ENCODE assay signal across 8 mouse cellular contexts in the genomic region with DNA sequence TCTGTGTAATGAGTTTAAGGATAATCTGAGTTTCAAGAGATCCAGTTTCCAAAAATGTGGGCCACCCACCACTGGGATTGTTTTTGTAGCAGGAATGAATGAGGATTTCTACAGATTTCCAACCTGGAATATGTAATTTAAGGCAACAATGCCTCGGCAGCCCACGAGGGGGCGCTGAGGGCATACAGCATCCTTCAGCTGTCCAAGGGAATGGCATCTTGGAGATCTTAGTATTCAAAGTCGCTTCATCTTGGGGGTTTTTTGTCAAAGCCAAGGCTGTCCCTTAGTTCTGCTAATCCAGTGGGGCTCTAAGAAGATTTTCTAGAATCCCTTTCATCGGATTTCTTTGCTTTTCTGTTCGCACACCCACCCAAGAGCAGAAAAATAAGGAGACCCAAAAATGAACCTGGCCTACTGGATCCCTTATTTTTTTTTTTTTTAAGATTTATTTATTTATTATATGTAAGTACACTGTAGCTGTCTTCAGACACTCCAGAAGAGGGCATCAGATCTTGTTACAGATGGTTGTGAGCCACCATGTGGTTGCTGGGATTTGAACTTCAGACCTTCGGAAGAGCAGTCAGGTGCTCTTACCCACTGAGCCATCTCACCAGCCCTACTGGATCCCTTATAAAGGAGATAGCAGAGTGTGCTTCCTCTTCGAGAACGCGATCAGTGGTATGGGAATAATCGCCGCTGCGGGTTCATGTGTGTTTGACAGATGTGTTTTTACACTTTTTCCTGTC. TPM values are rescaled to one million over a fixed set of nuclear protein-coding genes. Genes with fewer than 3 reads are reported as not detected.
DNase-seq lines count a peak whose midpoint lies in the region; ATAC-seq and TF ChIP-seq lines count a peak whose summit lies in the region.

No protein-coding gene starts in this region.

- H3K4me3 ChIP-seq in kidney, embryonic 16.5 days (ENCODE audit: low read length) = no peak overlapping the region
- H3K4me3 ChIP-seq in hindbrain, postnatal 0 days (ENCODE audit: low read length) = no peak overlapping the region
- H3K4me3 ChIP-seq in limb, embryonic 14.5 days (replicated peaks; ENCODE audit: low read length) = no peak overlapping the region

- no peaks in the 10 kb centered on the region for H3K9me3 ChIP-seq in kidney, embryonic 16.5 days (ENCODE audit: low read length)
- H3K9me3 ChIP-seq in hindbrain, postnatal 0 days (ENCODE audit: low read length) = no peaks in the 10 kb centered on the region
- no peaks in the 10 kb centered on the region for H3K9me3 ChIP-seq in limb, embryonic 14.5 days (ENCODE audit: control insufficient read depth, low read length)

- H3K36me3 ChIP-seq in kidney, embryonic 16.5 days (ENCODE audit: insufficient read depth, low read length) = peaks cover 25% of the 10 kb centered on the region
- peaks cover 18% of the 10 kb centered on the region for H3K36me3 ChIP-seq in hindbrain, postnatal 0 days (ENCODE audit: insufficient read depth, low read length)
- H3K36me3 ChIP-seq in limb, embryonic 14.5 days (ENCODE audit: control insufficient read depth, insufficient read depth, low read length) = peaks cover 20% of the 10 kb centered on the region

- no peak for TF ChIP-seq POLR2A in limb, embryonic 14.5 days (IDR thresholded peaks at IDR 0.05; ENCODE audit: borderline replicate concordance, extremely low read depth, insufficient read depth, insufficient read length)

- no peaks in the 10 kb centered on the region for H3K27me3 ChIP-seq in kidney, embryonic 16.5 days (ENCODE audit: insufficient read depth, low read length)
- H3K27me3 ChIP-seq in hindbrain, postnatal 0 days (ENCODE audit: insufficient read depth, low read length) = no peaks in the 10 kb centered on the region
- H3K27me3 ChIP-seq in limb, embryonic 14.5 days (ENCODE audit: control insufficient read depth, insufficient read depth, low read length) = no peaks in the 10 kb centered on the region

- peaks cover 5% of the 10 kb centered on the region; the same call in 1 of the 2 replicates for H3K4me1 ChIP-seq in kidney, embryonic 16.5 days (ENCODE audit: insufficient read depth, low read length)
- no peaks in the 10 kb centered on the region for H3K4me1 ChIP-seq in hindbrain, postnatal 0 days (ENCODE audit: insufficient read depth, low read length)
- H3K4me1 ChIP-seq in limb, embryonic 14.5 days (ENCODE audit: control insufficient read depth, insufficient read depth, low read length) = no peaks in the 10 kb centered on the region

- TF ChIP-seq CTCF in hindbrain, postnatal 0 days (IDR thresholded peaks at IDR 0.05; ENCODE audit: low read depth) = peak; percentile 96

- no peak overlapping the region for H3K4me2 ChIP-seq in kidney, embryonic 16.5 days (replicated peaks; ENCODE audit: low read depth, low read length)
- H3K4me2 ChIP-seq in hindbrain, postnatal 0 days (ENCODE audit: low read depth, low read length) = no peak overlapping the region
- H3K4me2 ChIP-seq in limb, embryonic 14.5 days (replicated peaks; ENCODE audit: low read depth, low read length, severe bottlenecking) = no peak overlapping the region

- ATAC-seq in kidney, embryonic 16.5 days (ENCODE audit: low FRiP score, low TSS enrichment) = no peak
- ATAC-seq in hindbrain, postnatal 0 days = 0 out of 2 replicates have a peak, but pooled peaks have one; percentile 41
- no peak for ATAC-seq in limb, embryonic 14.5 days (ENCODE audit: low FRiP score, low read depth)
- peak; percentile 50 for ATAC-seq in neutrophil, adult 5-6 weeks (ENCODE audit: extremely low read depth, insufficient number of reproducible peaks, low FRiP score, poor library complexity, severe bottlenecking)

- peak; percentile 79 for DNase-seq in kidney, adult 18-20 months
- peak; percentile 71 for DNase-seq in adrenal gland, adult 2 months
- peak; percentile 57 for DNase-seq in embryo, embryonic 11.5 days (ENCODE audit: low read depth, low spot score)
- peak; percentile 88 for DNase-seq in hindbrain, postnatal 0 days (ENCODE audit: low spot score)
- DNase-seq in limb, embryonic 14.5 days (ENCODE audit: low spot score) = peak; percentile 76
- DNase-seq in thymus, postnatal 4 days = peak; percentile 77

- 49% methylated on average over 13 of the region's 13 CpGs for WGBS in kidney, embryonic 16.5 days
- WGBS in hindbrain, postnatal 0 days = 50% methylated on average over 13 of the region's 13 CpGs
- WGBS in limb, embryonic 14.5 days = 51% methylated on average over 13 of the region's 13 CpGs

- H3K9ac ChIP-seq in kidney, embryonic 16.5 days (replicated peaks; ENCODE audit: low read length) = no peak overlapping the region
- no peak overlapping the region for H3K9ac ChIP-seq in hindbrain, postnatal 0 days (replicated peaks; ENCODE audit: low read length)
- no peak overlapping the region for H3K9ac ChIP-seq in limb, embryonic 14.5 days (ENCODE audit: low read depth, low read length, severe bottlenecking)

- no peak overlapping the region for H3K27ac ChIP-seq in kidney, embryonic 16.5 days (ENCODE audit: low read length)
- no peak overlapping the region for H3K27ac ChIP-seq in hindbrain, postnatal 0 days
- H3K27ac ChIP-seq in limb, embryonic 14.5 days (replicated peaks; ENCODE audit: low read depth, low read length) = no peak overlapping the region

RNA-seq across cellular contexts. Expression of gene Hectd4, which starts 4.5 kb away (rescaled TPM):
- polyA plus RNA-seq in kidney, embryonic 16.5 days (2015; fragmentation: Nextera tagmentation; extraction: Ambion mirVana) = 3.8 and 4.5 TPM in 2 replicates
- 10 to 100 TPM; 14.5 to 22.7 TPM for total RNA-seq in adrenal gland, adult 2 months (2021)
- 14.3 and 16.1 TPM in 2 replicates for polyA plus RNA-seq in adrenal gland, adult 2 months (2012; rRNA removed)
- 103 and 107 TPM in 2 replicates for total RNA-seq in hindbrain, postnatal 0 days (2014; rRNA removed)
- polyA plus RNA-seq in hindbrain, postnatal 0 days (2015; fragmentation: Nextera tagmentation; extraction: Ambion mirVana) = 15.1 and 15.9 TPM in 2 replicates
- polyA plus RNA-seq in limb, embryonic 14.5 days (2012; rRNA removed) = 15.2 and 21.5 TPM in 2 replicates
- 7.0 and 8.9 TPM in 2 replicates for polyA plus RNA-seq in limb, embryonic 14.5 days (2014; fragmentation: Nextera tagmentation; extraction: Ambion mirVana)
- total RNA-seq in neutrophil, adult 5-6 weeks (2017) = 26.2 and 40.7 TPM in 2 replicates

RNA-seq across cellular contexts. Expression of gene Rpl6, which starts 11.3 kb away (rescaled TPM):
- 575 and 586 TPM in 2 replicates for polyA plus RNA-seq in kidney, embryonic 16.5 days (2015; fragmentation: Nextera tagmentation; extraction: Ambion mirVana)
- total RNA-seq in adrenal gland, adult 2 months (2021) = 1,000 to 10,000 TPM; 1,030 to 1,071 TPM
- 157 and 194 TPM in 2 replicates for polyA plus RNA-seq in adrenal gland, adult 2 months (2012; rRNA removed)
- total RNA-seq in hindbrain, postnatal 0 days (2014; rRNA removed) = 343 and 354 TPM in 2 replicates
- polyA plus RNA-seq in hindbrain, postnatal 0 days (2015; fragmentation: Nextera tagmentation; extraction: Ambion mirVana) = 359 and 380 TPM in 2 replicates
- polyA plus RNA-seq in limb, embryonic 14.5 days (2012; rRNA removed) = 786 and 1,086 TPM in 2 replicates
- polyA plus RNA-seq in limb, embryonic 14.5 days (2014; fragmentation: Nextera tagmentation; extraction: Ambion mirVana) = 696 and 712 TPM in 2 replicates
- total RNA-seq in neutrophil, adult 5-6 weeks (2017) = 659 and 668 TPM in 2 replicates

RNA-seq across cellular contexts. Expression of gene Ptpn11, which starts 24.4 kb away (rescaled TPM):
- polyA plus RNA-seq in kidney, embryonic 16.5 days (2015; fragmentation: Nextera tagmentation; extraction: Ambion mirVana) = 17.0 and 19.1 TPM in 2 replicates
- total RNA-seq in adrenal gland, adult 2 months (2021) = 100 to 1,000 TPM in 1 of 2 experiments, 10 to 100 TPM in 1; 97.6 to 121 TPM
- 24.4 and 26.2 TPM in 2 replicates for polyA plus RNA-seq in adrenal gland, adult 2 months (2012; rRNA removed)
- 47.5 and 54.7 TPM in 2 replicates for total RNA-seq in hindbrain, postnatal 0 days (2014; rRNA removed)
- 27.9 and 28.4 TPM in 2 replicates for polyA plus RNA-seq in hindbrain, postnatal 0 days (2015; fragmentation: Nextera tagmentation; extraction: Ambion mirVana)
- 44.1 and 44.6 TPM in 2 replicates for polyA plus RNA-seq in limb, embryonic 14.5 days (2012; rRNA removed)
- polyA plus RNA-seq in limb, embryonic 14.5 days (2014; fragmentation: Nextera tagmentation; extraction: Ambion mirVana) = 27.1 and 29.6 TPM in 2 replicates
- total RNA-seq in neutrophil, adult 5-6 weeks (2017) = 46.9 and 47.7 TPM in 2 replicates

Comparison
In these comparisons a context has a peak if more than half of its experiments do, and no peak if none do; other contexts are left out.
1. ATAC-seq: peak in hindbrain, postnatal 0 days (single experiment) and neutrophil, adult 5-6 weeks (single experiment); none in kidney, embryonic 16.5 days (single experiment) and limb, embryonic 14.5 days (single experiment).
2. Peak in every context shown above with its lines, with median percentiles within 50 percentile points of each other: DNase-seq.